Mouse (Mus musculus) midbrain, embryonic 11.5 days (tissue): ENCODE results near the gene Adamts5. TPM values are rescaled to one million over a fixed set of nuclear protein-coding genes. Genes with fewer than 3 reads are reported as not detected.

Experiments
- ATAC-seq: fragments of 200-750 bp; cut with Nextera tagmentation; 2 replicates; pipeline ENCODE4 v1.8.0; 2017; ENCODE audit warnings: moderate TSS enrichment, moderate library complexity; ENCODE audit not compliant: low FRiP score
- DNase-seq: peaks from one replicate; pipeline ENCODE4 v3.0.0; 2015; ENCODE audit warnings: low spot score; ENCODE audit errors: missing footprints
- H3K27ac ChIP-seq: fragments of 300-500 bp; sonication (generic); 2 replicates; pipeline ENCODE4 v1.5.1; 2014; ENCODE audit warnings: low read depth, low read length
- H3K27me3 ChIP-seq: fragments of 300-500 bp; sonication (generic); 2 replicates; pipeline ENCODE4 v1.6.1; 2014; ENCODE audit warnings: mild to moderate bottlenecking, low read length, moderate library complexity, mixed read lengths; ENCODE audit not compliant: control insufficient read depth, insufficient read depth
- H3K36me3 ChIP-seq: fragments of 300-500 bp; sonication (generic); 2 replicates; pipeline ENCODE4 v1.6.1; 2014; ENCODE audit warnings: mild to moderate bottlenecking, low read length, moderate library complexity, mixed read lengths; ENCODE audit not compliant: control insufficient read depth, insufficient read depth
- H3K4me1 ChIP-seq: fragments of 300-500 bp; sonication (generic); 2 replicates; pipeline ENCODE4 v1.6.1; 2014; ENCODE audit warnings: low read length; ENCODE audit not compliant: control insufficient read depth, insufficient read depth
- H3K4me2 ChIP-seq: fragments of 300-500 bp; sonication (generic); 2 replicates; pipeline ENCODE4 v1.6.1; 2014; ENCODE audit warnings: mild to moderate bottlenecking, moderate library complexity
- H3K4me3 ChIP-seq: fragments of 300-500 bp; sonication (generic); 2 replicates; pipeline ENCODE4 v1.5.1; 2014; ENCODE audit warnings: low read depth, low read length
- H3K9ac ChIP-seq: fragments of 300-500 bp; sonication (generic); 2 replicates; pipeline ENCODE4 v1.6.1; 2014; ENCODE audit warnings: low read length
- H3K9me3 ChIP-seq: fragments of 300-500 bp; sonication (generic); 2 replicates; pipeline ENCODE4 v1.6.1; 2016; ENCODE audit warnings: low read length; ENCODE audit not compliant: control insufficient read depth
- WGBS: fragments of 180-500 bp; shearing (Covaris S2); extraction: QIAGEN DNeasy Blood & Tissue Kit; methylation state at CpG from one replicate; pipeline ENCODE4 v1.1.7; 2014; 5-methylcytosine and 5-hydroxymethylcytosine counted together
- polyA plus RNA-seq: library from polyadenylated mRNA; unstranded; fragments of >200 nt; fragmentation: Nextera tagmentation; extraction: Ambion mirVana; gene quantifications from 2 replicates; pipeline ENCODE4 v1.2.1, GENCODE M21; 2014

Adamts5 gene
- polyA plus RNA-seq, 1 experiment from 2014 or later: 1.1 TPM

- H3K36me3 ChIP-seq: no peaks in the 10 kb centered on the region
- no peak overlapping the region for H3K27ac ChIP-seq
- no peak overlapping the region for H3K9ac ChIP-seq
- H3K27me3 ChIP-seq: peaks cover 16% of the 10 kb centered on the region
- ATAC-seq: no peak
- WGBS: 80% methylated on average over 4 of the region's 4 CpGs
- H3K4me2 ChIP-seq: no peak overlapping the region
- no peaks in the 10 kb centered on the region for H3K9me3 ChIP-seq
- no peak for DNase-seq
- peaks cover 6% of the 10 kb centered on the region; the same call in 1 of the 2 replicates for H3K4me1 ChIP-seq
- no peak overlapping the region for H3K4me3 ChIP-seq
Observed at GRCm38 (mm10) chr16:85898391-85898790, 3.2 kb downstream of the Adamts5 start.

GRCm38 (mm10) chr16:85897854-85898253 is 3.8 kb downstream of the Adamts5 start:
- peaks cover 6% of the 10 kb centered on the region; the same call in 1 of the 2 replicates for H3K4me1 ChIP-seq
- peaks cover 16% of the 10 kb centered on the region for H3K27me3 ChIP-seq
- no peak overlapping the region for H3K4me3 ChIP-seq
- H3K4me2 ChIP-seq: no peak overlapping the region
- ATAC-seq (no peak), DNase-seq (no peak)
- 95% methylated on average over 3 of the region's 3 CpGs for WGBS
- no peaks in the 10 kb centered on the region for H3K9me3 ChIP-seq
- H3K27ac ChIP-seq: no peak overlapping the region
- H3K9ac ChIP-seq: no peak overlapping the region
- no peaks in the 10 kb centered on the region for H3K36me3 ChIP-seq

GRCm38 (mm10) chr16:85895948-85896347 is 5.7 kb downstream of the Adamts5 start:
- no peak overlapping the region for H3K9ac ChIP-seq
- DNase-seq: no peak
- peaks cover 6% of the 10 kb centered on the region; the same call in 1 of the 2 replicates for H3K4me1 ChIP-seq
- peaks cover 13% of the 10 kb centered on the region for H3K27me3 ChIP-seq
- no peak overlapping the region for H3K27ac ChIP-seq
- ATAC-seq: no peak
- no peaks in the 10 kb centered on the region for H3K36me3 ChIP-seq
- no peaks in the 10 kb centered on the region for H3K9me3 ChIP-seq
- H3K4me2 ChIP-seq: no peak overlapping the region
- no peak overlapping the region for H3K4me3 ChIP-seq
- 83% methylated on average over 4 of the region's 4 CpGs for WGBS

GRCm38 (mm10) chr16:85889778-85890177 is 11.8 kb downstream of the Adamts5 start:
- DNase-seq (peak; percentile 61), ATAC-seq (no peak)
- Histone ChIP-seq H3K27ac (no peak overlapping the region), H3K9me3 (no peaks in the 10 kb centered on the region), H3K4me3 (no peak overlapping the region), H3K9ac (no peak overlapping the region), H3K4me1 (peaks cover 2% of the 10 kb centered on the region; the same call in 1 of the 2 replicates), H3K4me2 (no peak overlapping the region), H3K36me3 (no peaks in the 10 kb centered on the region), H3K27me3 (no peaks in the 10 kb centered on the region)
- 85% methylated on average over 5 of the region's 5 CpGs for WGBS

GRCm38 (mm10) chr16:85887289-85888051 is 14.2 kb downstream of the Adamts5 start:
- DNase-seq (peak; percentile 85), ATAC-seq (peak; percentile 86)
- Histone ChIP-seq H3K4me2 (no peak overlapping the region), H3K4me3 (no peak overlapping the region), H3K9ac (no peak overlapping the region), H3K36me3 (no peaks in the 10 kb centered on the region), H3K4me1 (peaks cover 2% of the 10 kb centered on the region; the same call in 1 of the 2 replicates), H3K9me3 (no peaks in the 10 kb centered on the region), H3K27me3 (no peaks in the 10 kb centered on the region), H3K27ac (no peak overlapping the region)
- 69% methylated on average over 13 of the region's 13 CpGs for WGBS

GRCm38 (mm10) chr16:85879075-85879474 is 22.6 kb downstream of the Adamts5 start:
- no peak for ATAC-seq
- no peaks in the 10 kb centered on the region for H3K36me3 ChIP-seq
- no peak overlapping the region for H3K4me3 ChIP-seq
- H3K27ac ChIP-seq: no peak overlapping the region
- no peaks in the 10 kb centered on the region for H3K9me3 ChIP-seq
- H3K9ac ChIP-seq: no peak overlapping the region
- 89% methylated on average over 7 of the region's 7 CpGs for whole genome bisulfite sequencing
- H3K4me1 ChIP-seq: no peaks in the 10 kb centered on the region
- no peak for DNase-seq
- no peak overlapping the region for H3K4me2 ChIP-seq
- H3K27me3 ChIP-seq: no peaks in the 10 kb centered on the region

- H3K9me3 ChIP-seq: no peaks in the 10 kb centered on the region
- WGBS: 88% methylated on average over 3 of the region's 3 CpGs
- no peak overlapping the region for H3K4me2 ChIP-seq
- H3K4me1 ChIP-seq: no peaks in the 10 kb centered on the region
- H3K27ac ChIP-seq: no peak overlapping the region
- no peak for DNase-seq
- H3K4me3 ChIP-seq: no peak overlapping the region
- no peaks in the 10 kb centered on the region for H3K36me3 ChIP-seq
- no peak overlapping the region for H3K9ac ChIP-seq
- no peak for ATAC-seq
- H3K27me3 ChIP-seq: no peaks in the 10 kb centered on the region
Observed at GRCm38 (mm10) chr16:85874141-85874540, 27.5 kb downstream of the Adamts5 start.

GRCm38 (mm10) chr16:85871971-85872370 is 29.7 kb downstream of the Adamts5 start:
- no peaks in the 10 kb centered on the region for H3K9me3 ChIP-seq
- no peaks in the 10 kb centered on the region for H3K27me3 ChIP-seq
- no peak overlapping the region for H3K4me3 ChIP-seq
- H3K4me1 ChIP-seq: no peaks in the 10 kb centered on the region
- no peak overlapping the region for H3K4me2 ChIP-seq
- 91% methylated on average over 2 of the region's 2 CpGs for WGBS
- ATAC-seq (no peak), DNase-seq (no peak)
- H3K36me3 ChIP-seq: no peaks in the 10 kb centered on the region
- H3K9ac ChIP-seq: no peak overlapping the region
- H3K27ac ChIP-seq: no peak overlapping the region

GRCm38 (mm10) chr16:85871248-85871647 is 30.4 kb downstream of the Adamts5 start:
- Histone ChIP-seq H3K4me1 (no peaks in the 10 kb centered on the region), H3K27ac (no peak overlapping the region)
- no peak for ATAC-seq

More at GRCm38 (mm10) chr16:85871248-85871647, 30.4 kb downstream of the Adamts5 start:
- Histone ChIP-seq H3K9ac (no peak overlapping the region), H3K27me3 (no peaks in the 10 kb centered on the region), H3K9me3 (no peaks in the 10 kb centered on the region), H3K36me3 (no peaks in the 10 kb centered on the region), H3K4me2 (no peak overlapping the region), H3K4me3 (no peak overlapping the region)
- DNase-seq: no peak
